Mouse (Mus musculus) forelimb bud, embryonic 11.5 days (tissue): Measurements from ENCODE around the gene Uchl1.

ENCODE experiments used
- DNase-seq: peaks from one replicate; pipeline ENCODE4 v3.0.0-alpha.2; 2012; ENCODE audit warnings: low read depth, low spot score

Uchl1 gene

DNA sequence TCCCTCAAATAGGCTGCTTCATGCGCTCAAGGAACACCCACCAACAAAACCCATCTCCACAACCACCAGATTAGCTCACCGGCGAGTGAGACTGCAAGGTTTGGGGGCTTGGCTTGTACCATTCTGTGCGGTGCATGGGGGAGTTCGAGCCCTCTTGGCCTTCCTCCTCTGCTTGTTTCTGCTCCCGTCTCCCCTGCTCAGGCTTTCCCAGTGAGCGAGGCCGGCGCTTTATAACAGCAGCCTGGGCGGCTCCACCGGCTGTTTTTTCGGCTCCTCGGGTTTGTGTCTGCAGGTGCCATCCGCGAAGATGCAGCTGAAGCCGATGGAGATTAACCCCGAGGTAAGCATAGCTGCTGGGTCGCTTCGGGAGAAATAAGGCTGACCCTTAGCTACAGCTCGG, at the start of gene Uchl1:
Gene Uchl1 (plus strand): TSS at position 109 of the 400 bp plus-strand sequence.
- DNase-seq: peak; percentile 91

DNA sequence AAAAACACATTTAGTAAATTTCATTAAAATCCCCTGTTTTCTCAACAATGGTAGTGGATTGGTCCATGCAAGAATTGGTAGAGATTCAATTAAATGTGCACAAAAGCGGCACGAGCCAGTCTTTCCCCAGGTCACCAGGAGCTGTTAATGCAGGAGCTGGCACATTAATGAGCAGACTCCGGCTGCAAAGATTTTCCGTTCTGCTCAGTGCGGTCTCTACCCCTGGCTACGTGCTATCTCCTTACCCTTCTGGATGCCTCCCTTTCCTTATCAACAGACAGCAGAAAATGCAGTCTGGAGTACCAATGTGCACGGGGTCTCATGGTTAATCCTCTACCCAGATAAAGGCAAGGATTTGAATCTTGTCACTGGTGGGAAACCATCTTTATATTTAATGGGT, 48.1 kb upstream of the Uchl1 start:
- DNase-seq: no peak

DNA sequence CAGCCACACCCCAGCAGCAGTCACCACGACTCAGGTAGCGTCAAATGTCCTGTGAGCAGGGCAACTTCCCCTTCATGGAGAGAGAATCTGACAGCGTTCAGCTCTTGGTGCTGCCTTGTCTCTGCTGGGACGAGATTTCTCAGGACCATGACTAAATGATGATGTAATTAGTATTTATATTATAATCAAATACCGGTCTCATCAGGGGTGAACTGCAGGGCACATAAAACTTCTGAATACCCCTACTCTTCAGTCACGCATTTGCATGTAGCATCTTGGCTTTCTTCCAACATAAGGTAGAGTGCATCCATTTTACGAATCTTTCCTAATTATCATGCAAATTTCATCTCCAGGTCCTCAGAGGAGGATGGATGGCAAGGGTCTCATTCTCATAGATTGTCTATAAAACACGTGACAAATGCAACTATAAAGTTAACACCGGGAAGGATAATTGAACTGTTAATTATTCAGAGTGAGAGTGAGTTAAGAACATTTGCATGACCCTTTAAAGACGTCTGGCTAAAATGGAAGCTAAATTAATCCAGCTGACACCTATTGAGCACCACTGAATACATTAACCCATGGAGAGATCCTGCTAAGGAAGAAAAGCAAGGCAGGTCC, 40.3 kb upstream of the Uchl1 start:
- no peak for DNase-seq

DNA sequence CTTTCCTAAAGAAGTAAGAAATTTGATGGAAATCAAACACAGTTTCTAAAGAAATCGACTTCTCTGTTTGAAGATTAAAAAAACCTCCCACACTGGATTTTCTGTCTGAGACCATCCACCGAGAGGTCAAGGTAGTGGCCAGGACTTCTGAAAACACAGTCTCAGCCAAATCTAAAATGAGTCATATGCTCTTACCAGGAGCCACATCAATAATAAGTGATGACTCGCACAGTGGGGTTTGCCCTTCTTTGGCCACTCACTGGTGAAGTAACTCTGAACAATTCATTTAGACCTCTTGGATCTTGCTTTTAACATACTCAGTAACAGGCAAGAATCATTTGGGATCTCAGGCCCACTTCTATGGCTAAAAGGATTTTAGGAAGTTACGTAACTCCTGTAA, 33.7 kb upstream of the Uchl1 start:
- no peak for DNase-seq

DNA sequence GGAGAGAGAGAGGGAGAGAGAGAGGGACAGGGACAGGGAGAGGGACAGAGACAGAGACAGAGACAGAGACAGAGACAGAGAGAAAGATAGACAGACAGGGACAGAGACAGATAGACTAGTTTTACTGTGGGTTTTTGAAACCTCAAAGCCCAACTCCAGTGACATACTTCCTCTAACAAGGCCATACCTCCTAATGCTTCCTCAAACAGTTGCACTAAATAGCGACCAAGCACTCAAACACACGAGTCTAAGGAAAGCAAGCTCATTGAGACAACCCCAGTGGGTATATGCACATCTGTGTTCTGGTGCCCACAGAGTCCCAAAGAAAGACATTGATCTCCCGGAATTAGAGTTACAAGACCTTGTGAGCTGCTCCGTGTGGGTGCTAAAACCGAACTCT, 32.6 kb upstream of the Uchl1 start:
- DNase-seq: no peak

DNA sequence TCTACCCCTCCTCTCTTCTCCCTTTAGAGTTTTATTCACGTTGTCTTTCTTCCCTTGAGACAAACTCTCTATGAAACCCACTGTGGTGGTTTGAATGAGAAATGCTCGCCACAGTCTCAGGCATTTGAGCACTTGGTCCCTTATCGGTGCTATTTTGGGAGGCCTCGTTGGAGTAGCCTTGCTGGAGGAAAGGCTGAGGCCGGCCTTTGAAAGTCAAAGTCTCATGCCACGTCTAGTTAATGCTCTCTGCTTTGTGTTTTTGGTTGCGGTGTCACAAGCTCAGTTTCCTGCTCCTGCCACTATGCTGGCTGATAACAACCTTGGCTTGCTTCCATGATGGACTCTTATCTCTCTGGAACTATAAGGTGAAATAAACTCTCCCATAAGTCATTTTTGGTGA, 28.4 kb upstream of the Uchl1 start:
- no peak for DNase-seq

DNA sequence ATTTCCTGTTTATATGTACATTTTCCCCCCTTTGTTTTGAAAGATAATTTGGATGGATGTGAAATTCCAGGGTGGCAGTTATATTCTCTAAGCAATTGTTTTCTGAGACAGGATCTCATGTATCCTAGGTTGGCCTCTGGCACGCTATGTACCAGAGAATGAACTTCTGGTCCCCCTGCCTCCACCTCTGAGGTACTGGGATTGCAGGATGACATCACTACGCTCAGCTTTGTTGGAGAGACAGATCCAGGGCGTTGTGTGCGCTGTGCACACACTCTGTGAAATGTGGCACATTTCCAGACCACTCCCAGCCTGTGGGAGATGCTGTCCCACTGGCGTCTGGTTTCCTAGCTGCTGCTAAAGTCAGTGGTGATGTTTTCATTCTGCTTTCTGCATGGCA, 21.7 kb upstream of the Uchl1 start:
- DNase-seq: no peak

DNA sequence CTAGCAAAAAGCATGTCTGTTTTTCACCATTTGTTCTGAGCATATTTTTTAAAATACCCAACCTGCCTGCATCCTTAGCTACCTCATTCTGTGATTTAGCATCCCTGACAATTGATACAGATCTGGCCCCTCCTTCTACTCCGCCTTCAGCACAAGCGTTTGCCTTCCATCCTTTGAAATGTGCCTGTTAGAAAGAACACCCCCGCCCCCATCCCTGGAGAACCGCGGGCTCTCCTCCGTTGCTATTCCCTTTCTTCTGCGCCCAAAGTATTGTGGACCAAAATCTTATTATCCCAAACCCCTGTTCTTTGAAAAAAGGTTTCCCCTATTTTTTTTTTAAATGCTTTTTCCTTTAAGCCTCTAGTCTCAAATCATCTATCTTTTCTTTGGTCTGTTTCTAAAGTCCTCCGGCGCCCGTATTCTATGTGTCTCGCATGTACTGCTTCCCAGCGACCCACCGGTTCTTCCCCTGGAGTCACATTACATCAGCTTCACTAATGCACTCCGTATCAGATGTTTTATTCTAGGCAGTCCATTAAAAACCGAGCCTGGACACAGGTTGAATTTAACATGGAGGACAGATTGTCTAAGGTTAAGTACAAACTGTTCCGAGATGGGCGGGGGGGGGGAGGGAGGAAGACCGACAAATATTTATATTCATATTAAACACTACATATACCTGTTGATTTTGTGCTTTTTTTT, 551 bp upstream of the Uchl1 start:
- DNase-seq: no peak

DNA sequence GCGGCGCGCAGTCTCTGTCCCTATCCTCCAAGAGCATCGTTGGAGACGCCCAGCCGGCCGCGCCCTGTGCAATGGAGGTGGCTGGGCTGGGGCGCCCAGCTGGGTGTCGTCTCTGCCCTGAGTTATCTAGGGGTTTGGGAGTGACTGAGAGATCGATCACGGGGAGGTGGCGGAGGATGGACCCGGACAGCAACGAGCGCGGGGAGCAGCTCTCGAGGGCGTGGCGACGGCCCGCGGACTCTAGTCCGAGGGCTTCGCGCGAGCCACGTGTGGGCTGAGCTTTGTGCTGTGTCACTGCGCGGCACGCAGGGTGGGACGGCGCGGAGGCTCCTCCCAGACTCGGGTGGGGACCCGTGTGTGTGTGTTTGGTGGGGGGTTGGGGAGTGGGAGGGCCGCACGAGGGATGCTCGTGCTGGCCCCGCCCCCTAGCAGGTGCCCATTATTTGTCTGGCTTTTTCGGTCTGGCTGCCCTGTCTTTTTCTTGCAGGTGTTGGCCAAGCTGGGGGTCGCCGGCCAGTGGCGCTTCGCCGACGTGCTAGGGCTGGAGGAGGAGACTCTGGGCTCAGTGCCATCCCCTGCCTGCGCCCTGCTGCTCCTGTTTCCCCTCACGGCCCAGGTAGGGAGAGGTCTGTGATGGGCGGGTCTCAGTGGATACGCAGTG, 696 bp downstream of the Uchl1 start:
- no peak for DNase-seq

DNA sequence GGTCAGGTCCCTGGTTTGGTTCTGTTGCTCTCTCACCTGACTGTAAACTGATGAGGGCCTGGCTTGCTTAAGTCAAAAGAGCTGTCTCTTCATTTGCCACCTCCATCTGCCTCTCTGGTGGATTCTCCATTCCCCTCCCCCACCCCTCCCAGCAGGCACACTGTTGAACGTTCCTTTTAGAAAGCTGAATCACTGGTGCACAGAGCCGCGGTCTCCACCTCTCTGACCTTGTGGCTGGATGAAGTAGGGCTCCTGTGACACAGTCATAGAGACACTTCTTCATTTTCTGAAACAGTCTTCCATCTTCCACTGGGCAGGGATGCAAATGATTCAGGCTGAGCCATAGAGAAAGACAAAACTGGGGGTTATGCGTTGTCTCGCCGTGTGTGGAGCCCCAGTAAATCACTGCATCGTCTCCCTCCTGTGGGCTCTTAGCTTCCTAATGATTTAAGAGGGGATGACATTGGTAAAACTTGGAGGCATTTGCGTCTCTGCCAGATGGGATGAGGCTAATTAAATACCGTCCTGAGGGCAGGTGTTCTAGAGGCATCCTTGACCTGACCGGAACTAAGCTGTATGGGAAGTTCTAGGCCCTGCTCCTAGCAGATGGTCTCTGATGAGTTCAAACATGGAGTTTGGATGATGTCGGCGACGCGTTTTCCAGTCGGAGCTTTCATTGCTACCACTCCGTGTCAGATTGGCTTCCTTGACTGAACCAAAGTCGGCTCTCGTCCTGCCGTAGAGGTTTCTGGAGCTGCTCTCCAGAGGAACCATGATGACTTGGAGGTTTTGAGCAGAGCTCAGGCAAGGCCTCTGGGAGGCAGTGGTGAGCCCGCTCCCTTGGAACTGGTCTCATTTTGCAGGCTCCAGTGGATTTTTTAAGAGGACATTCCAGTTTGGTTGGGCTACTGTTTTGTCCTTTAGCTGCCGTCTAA, 1.8 kb downstream of the Uchl1 start:
- no peak for DNase-seq

DNA sequence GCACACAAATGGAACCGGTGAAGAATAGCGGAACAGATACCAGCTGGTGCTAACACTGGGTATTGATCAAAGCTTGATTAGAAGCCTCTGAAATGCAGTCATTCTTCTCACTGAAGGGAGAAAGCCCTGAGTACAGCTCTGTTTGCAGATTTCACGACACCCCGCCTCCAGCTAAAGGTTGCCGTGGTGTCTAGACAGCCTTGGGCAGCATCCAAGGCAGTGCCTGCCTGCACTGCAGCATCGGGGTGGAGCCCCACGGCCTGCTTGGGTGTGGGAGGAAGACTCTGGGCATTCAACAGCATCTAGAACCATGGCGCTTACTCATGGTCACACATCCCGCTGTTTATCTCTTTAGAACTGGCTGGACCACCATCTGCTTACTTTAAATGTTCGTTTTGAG, 3.3 kb downstream of the Uchl1 start:
- DNase-seq: no peak

DNA sequence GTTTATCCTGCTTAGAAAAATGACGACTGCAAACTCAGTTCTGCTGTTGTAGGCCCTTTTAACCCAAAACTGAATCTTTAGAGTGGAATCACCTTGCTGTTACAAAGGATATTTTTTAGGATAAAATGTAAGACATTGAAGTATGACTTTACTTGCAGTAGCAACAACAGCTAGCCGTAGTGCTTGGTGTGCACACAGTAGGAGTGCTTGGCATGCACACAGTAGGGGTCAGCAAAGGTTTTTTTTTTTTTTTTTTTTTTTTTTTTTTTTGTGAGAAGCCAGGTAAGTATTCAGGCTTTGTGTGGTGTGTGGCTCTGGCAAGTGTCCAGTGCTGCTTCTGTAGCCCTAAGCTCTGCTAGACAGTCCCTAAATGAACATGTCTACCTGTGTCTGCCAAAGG, 10.0 kb downstream of the Uchl1 start:
- DNase-seq: no peak

DNA sequence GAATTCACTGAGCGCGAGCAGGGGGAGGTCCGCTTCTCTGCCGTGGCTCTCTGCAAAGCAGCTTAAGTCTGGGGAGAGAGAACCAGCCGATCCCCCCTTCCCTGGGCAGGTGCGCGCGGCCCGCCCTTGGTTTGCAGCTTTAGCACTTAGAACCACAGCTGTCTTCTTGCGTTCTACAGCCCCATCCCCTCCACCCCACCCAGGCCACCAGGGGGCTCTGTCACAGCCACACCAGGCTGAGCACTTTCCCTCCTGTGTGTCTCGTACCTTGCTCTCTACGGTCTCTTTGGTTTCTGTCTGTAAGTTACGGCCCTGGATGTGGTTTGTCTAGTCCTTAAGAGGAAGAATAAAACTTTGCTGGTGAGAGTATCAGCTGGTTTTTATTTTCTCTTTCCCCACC, 11.0 kb downstream of the Uchl1 start:
- no peak for DNase-seq

DNA sequence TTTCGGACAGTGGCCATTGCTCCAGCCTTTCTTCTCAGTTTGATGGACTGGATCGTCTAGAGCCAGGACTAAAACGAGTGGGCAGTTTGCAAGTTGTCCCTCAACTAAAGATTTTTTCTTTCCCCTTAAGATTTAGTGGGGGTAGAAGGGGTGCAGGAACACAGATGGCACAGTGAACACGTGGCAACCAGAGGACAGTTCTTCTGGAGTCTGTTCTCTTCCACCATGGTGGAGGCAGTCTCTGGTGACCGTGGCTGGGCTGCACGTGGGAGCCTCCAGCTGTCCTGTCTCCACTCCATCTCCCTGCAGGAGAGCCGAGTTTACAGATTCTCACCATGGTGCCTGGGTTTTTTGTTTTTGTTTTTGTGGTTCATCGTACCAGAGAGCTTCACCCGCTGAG, 11.8 kb downstream of the Uchl1 start:
- no peak for DNase-seq

DNA sequence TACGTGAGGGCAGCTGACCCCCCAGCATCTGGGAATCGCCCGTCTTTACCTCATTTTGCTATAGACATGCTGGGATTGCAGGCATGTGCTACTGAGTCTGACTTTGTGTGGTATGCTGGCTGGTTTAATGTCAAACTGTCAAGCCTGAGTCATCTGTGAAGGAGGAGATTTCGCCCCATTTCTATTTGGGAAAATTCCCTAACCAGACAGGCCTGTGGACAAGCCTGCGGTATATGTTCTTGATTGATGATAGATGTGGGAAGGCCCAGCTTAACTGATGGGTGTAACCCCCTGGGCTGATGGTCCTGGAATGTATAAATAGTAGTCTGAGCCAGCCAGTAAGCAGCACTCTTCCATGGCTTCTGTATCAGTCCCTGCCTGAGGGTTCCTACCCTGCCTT, 12.4 kb downstream of the Uchl1 start:
- no peak for DNase-seq

DNA sequence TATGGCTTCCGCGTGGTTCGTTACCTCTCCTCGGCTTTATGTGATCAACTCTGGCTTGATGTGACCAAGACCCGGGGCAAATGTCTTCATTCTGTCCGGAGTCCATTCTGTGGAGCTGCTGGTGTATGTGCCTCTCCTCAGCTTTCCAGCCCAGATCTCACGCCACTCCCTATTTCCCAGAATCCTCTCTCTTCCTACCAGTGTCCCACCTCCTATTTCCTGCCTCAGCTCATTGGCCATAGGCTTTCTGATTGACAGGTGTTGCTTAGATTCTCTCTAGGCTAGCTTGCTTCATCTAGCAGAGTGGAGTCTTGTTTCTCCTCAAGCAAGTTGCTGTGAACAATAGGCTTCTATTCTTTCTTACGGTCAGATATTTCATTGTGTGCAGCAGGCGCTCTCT, 13.9 kb downstream of the Uchl1 start:
- no peak for DNase-seq

DNA sequence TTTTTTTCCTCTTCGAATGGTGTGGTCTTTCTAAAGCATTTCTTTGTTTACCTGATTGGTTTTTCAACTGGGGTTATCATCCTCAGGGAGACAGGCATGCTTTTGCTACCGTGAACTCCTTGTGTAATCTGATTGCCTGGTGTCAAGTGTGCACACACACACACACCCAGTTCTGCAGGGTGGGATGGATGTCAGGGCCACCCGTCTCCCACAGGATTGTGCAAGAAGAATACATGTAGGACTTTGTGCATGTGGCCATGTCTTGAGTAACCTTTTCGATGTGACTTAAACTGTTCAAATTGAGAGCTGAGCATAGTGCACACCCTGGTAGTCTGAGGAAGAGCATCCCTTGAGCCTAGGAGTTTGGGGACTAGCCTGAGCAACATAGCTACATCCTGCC, 17.3 kb downstream of the Uchl1 start:
- no peak for DNase-seq

DNA sequence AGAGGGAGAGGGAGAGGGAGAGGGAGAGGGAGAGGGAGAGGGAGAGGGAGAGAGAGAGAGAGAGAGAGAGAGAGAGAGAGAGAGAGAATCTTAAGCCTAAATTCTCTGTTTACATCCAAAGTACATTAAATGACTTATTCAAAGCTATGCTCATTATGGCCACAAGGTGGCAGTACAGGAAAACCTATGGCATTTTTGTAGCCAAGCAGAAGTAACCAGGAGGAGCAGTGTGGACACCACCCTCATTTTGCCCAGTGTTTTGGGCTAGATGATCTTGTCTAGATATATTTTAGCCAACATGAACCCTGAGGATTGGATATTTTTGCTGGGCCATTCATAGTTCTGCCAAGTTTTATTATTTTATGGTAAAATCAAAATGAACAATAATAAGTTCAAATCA, 21.2 kb downstream of the Uchl1 start:
- DNase-seq: peak; percentile 88

DNA sequence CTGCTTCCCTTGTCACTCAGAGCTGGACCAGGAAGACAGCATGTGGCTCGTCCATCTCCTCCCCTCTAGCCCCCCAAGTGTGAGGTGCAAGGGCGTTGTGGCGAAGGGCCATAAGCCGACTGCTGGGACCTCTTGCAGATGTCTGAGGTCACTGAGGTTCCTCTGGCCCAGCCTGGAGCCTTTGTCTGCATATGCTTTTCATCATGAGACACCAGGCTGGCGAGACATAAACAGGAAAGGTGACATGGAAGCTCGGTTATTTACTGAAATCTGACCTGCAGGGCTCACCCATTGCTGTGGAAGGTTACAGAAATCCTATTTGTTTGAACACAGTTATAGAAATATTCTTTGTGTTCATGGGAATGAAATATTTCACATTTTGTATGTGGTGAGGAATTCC, 24.0 kb downstream of the Uchl1 start:
- peak; percentile 48 for DNase-seq

DNA sequence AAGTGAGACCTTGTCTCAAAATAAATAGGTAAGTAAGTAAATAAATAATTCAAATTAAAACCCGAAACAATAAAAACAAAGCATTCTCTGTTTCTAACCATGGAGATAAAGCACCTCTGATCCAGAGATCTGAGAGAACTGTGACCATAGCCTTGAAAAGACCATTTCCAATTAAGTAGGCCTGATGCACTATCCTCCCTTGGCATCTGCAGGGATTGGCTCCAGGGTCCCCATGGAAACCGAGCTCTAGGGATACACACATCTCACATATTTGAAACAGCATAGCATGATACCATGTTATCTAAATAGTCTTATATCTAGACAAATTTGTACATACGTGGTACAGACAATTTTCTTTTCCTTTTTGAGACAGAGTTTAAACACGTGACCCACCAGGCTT, 26.1 kb downstream of the Uchl1 start:
- no peak for DNase-seq

DNA sequence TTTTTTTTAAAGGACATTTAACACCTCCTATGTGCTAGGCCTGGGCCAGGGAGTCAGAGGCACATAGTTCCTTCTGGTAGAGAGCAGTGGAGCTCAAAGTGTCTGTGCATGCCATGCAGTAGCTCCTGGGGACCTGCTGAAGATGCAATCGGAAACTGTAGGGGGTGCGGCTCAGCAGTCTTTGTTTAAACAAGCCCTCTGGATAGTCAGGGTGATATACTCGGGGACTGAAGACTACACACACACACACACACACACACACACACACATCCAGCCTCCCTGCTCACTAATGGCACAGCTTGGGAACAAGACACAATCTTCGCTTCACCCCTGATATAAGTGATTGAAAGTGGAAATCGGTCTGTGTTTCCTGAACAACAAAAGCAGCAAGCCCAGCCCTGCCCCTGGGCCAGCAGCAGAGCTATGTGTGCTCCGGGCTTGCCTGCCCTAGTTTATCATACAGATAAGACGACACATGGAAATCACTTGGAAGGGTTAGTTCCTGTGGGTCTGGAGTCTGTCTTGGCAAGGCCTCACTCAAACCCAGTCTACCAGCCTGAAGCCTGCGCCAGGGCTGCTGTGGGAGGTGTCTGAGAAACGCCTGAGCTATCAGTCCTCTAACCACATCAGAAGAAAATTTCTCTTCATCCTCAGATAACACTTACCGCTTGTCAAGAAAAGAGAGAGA, 27.6 kb downstream of the Uchl1 start:
- DNase-seq: no peak

DNA sequence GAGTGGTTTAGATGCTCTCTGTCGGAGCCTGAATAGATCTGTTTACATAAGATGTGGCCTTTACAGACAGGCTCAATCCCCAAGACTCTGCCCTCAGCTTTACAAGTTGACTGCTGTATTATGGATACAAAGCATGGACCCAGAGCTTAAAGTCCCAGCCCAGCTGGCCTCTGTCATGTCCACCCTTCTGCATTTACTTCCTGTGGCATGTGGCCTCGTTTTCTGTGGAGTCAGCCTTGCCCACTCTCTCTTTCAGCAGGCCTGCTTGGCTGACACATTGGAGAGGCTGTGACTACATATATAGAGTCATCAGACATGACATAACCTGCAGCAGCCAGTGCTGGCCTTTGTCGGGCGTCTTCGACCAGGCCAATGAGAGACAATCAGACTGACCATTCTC, 32.0 kb downstream of the Uchl1 start:
- no peak for DNase-seq
